Mouse (Mus musculus): ENCODE data around the gene Cdpf1. TPM values are rescaled to one million over a fixed set of nuclear protein-coding genes. Genes with fewer than 3 reads are reported as not detected.
"Not testable (repeated sequence)": the region's sequence is repeated elsewhere in the genome, so short reads cannot be mapped to it uniquely, and the experiment has no call there.

Gene Cdpf1
- polyA plus RNA-seq, 1 experiment: 10.8 TPM

GRCm38 (mm10) chr15:85786711-85787110, 24.8 kb downstream of the Cdpf1 start:
- WGBS: 58% methylated on average over 5 of the region's 5 CpGs
- Histone ChIP-seq H3K4me3 (replicated peaks; ENCODE audit: control insufficient read depth, low read depth, low read length) (no peak overlapping the region), H3K4me1 (ENCODE audit: control insufficient read depth, insufficient read depth, low read length) (no peaks in the 10 kb centered on the region), H3K27ac (ENCODE audit: control insufficient read depth, insufficient read depth, low read depth, low read length, poor library complexity) (no peak overlapping the region)
- TF ChIP-seq POLR2A (IDR thresholded peaks at IDR 0.05; ENCODE audit: borderline replicate concordance, control insufficient read depth, low read depth, low read length) (no peak), CTCF (IDR thresholded peaks at IDR 0.05; ENCODE audit: control insufficient read depth, insufficient read depth, low read length) (no peak)

- no peaks in the 10 kb centered on the region for H3K4me1 ChIP-seq (ENCODE audit: control insufficient read depth, insufficient read depth, low read length)
- 73% methylated on average over 3 of the region's 3 CpGs for WGBS
- H3K4me3 ChIP-seq (replicated peaks; ENCODE audit: control insufficient read depth, low read depth, low read length): no peak overlapping the region
- no peak overlapping the region for H3K27ac ChIP-seq (ENCODE audit: control insufficient read depth, insufficient read depth, low read depth, low read length, poor library complexity)
- no peak for TF ChIP-seq POLR2A (IDR thresholded peaks at IDR 0.05; ENCODE audit: borderline replicate concordance, control insufficient read depth, low read depth, low read length)
- TF ChIP-seq CTCF (IDR thresholded peaks at IDR 0.05; ENCODE audit: control insufficient read depth, insufficient read depth, low read length): no peak
Observed at GRCm38 (mm10) chr15:85784341-85784740, 27.2 kb downstream of the Cdpf1 start.

DNA sequence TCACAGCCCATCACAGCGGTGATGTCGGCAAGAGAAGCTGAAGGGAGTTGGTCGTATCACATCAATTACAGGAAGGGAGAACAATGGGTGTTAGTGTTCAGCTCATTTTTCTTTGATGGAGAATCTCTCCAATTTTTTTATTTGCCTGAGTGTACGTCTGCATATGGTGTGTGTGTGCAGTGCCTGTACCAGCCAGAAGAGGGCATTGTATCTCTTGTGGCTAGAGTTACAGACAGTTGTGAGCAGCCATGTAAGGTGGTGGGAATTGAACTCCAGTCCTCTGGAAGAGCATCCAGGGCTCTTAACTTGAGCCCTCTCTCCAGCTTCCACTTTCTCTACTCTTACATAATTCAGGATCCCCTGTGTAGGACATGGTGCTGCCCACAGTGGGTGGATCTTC, 28.4 kb downstream of the Cdpf1 start:
- Histone ChIP-seq H3K27ac (ENCODE audit: control insufficient read depth, insufficient read depth, low read depth, low read length, poor library complexity) (no peak overlapping the region), H3K4me3 (replicated peaks; ENCODE audit: control insufficient read depth, low read depth, low read length) (no peak overlapping the region), H3K4me1 (ENCODE audit: control insufficient read depth, insufficient read depth, low read length) (no peaks in the 10 kb centered on the region)
- TF ChIP-seq POLR2A (IDR thresholded peaks at IDR 0.05; ENCODE audit: borderline replicate concordance, control insufficient read depth, low read depth, low read length) (no peak), CTCF (IDR thresholded peaks at IDR 0.05; ENCODE audit: control insufficient read depth, insufficient read depth, low read length) (no peak)
- WGBS: 83% methylated on average over 4 of the region's 4 CpGs

DNA sequence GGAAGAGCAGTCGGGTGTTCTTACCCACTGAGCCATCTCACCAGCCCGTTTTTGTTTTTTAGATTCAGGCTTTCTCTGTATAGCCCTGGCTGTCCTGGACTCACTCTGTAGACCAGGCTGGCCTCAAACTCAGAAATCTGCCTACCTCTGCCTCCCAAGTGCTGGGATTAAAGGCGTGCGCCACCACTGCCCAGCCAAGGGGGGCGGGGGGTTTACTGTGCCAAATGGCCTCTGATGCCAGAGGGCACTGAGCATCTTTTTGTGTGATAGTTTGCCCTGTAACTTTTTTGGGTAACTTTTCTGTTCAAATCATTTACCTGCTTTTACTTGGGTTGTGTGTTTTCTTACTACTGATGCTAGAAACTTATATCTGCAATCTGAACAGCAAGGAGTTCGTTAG, 32.6 kb downstream of the Cdpf1 start:
- not testable (repeated sequence) for H3K4me1 ChIP-seq (ENCODE audit: control insufficient read depth, insufficient read depth, low read length); H3K4me3 ChIP-seq (replicated peaks; ENCODE audit: control insufficient read depth, low read depth, low read length); H3K27ac ChIP-seq (ENCODE audit: control insufficient read depth, insufficient read depth, low read depth, low read length, poor library complexity)
- 77% methylated on average over 6 of the region's 6 CpGs for WGBS

GRCm38 (mm10) chr15:85776771-85777170, 34.7 kb downstream of the Cdpf1 start:
- TF ChIP-seq CTCF (IDR thresholded peaks at IDR 0.05; ENCODE audit: control insufficient read depth, insufficient read depth, low read length) (no peak), POLR2A (IDR thresholded peaks at IDR 0.05; ENCODE audit: borderline replicate concordance, control insufficient read depth, low read depth, low read length) (no peak)
- H3K27ac ChIP-seq (ENCODE audit: control insufficient read depth, insufficient read depth, low read depth, low read length, poor library complexity): no peak overlapping the region
- H3K4me3 ChIP-seq (replicated peaks; ENCODE audit: control insufficient read depth, low read depth, low read length): no peak overlapping the region
- no peaks in the 10 kb centered on the region for H3K4me1 ChIP-seq (ENCODE audit: control insufficient read depth, insufficient read depth, low read length)
- 74% methylated on average over 5 of the region's 5 CpGs for WGBS

DNA sequence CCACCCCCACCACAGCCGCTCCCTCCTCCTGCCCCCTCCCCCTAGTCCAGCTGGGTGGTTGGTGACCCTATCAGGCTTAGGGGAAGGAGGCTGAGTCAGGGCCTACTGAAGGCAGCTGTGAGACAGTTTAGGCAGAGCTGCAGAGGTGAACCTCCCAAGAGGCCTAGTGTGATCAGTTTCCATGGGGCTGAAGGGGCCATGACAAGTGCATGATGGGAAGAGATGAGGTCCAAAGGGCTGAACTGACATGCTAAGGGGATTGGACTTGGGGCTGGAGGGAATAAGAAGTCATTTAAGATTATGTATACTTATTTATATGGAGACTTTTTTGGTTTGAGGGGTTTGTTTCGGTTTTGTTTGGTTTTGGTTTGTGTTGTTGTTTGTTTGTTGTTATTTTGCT, 35.3 kb downstream of the Cdpf1 start:
- Histone ChIP-seq H3K27ac (ENCODE audit: control insufficient read depth, insufficient read depth, low read depth, low read length, poor library complexity) (no peak overlapping the region), H3K4me1 (ENCODE audit: control insufficient read depth, insufficient read depth, low read length) (no peaks in the 10 kb centered on the region), H3K4me3 (replicated peaks; ENCODE audit: control insufficient read depth, low read depth, low read length) (no peak overlapping the region)
- 48% methylated on average over 2 of the region's 2 CpGs for WGBS
- no peak for TF ChIP-seq POLR2A (IDR thresholded peaks at IDR 0.05; ENCODE audit: borderline replicate concordance, control insufficient read depth, low read depth, low read length)
- TF ChIP-seq CTCF (IDR thresholded peaks at IDR 0.05; ENCODE audit: control insufficient read depth, insufficient read depth, low read length): no peak

GRCm38 (mm10) chr15:85775001-85775400, 36.5 kb downstream of the Cdpf1 start:
- H3K4me3 ChIP-seq (replicated peaks; ENCODE audit: control insufficient read depth, low read depth, low read length): no peak overlapping the region
- no peak overlapping the region for H3K27ac ChIP-seq (ENCODE audit: control insufficient read depth, insufficient read depth, low read depth, low read length, poor library complexity)
- H3K4me1 ChIP-seq (ENCODE audit: control insufficient read depth, insufficient read depth, low read length): no peaks in the 10 kb centered on the region
- WGBS: 81% methylated on average over 7 of the region's 7 CpGs
- TF ChIP-seq POLR2A (IDR thresholded peaks at IDR 0.05; ENCODE audit: borderline replicate concordance, control insufficient read depth, low read depth, low read length): no peak
- TF ChIP-seq CTCF (IDR thresholded peaks at IDR 0.05; ENCODE audit: control insufficient read depth, insufficient read depth, low read length): no peak

DNA sequence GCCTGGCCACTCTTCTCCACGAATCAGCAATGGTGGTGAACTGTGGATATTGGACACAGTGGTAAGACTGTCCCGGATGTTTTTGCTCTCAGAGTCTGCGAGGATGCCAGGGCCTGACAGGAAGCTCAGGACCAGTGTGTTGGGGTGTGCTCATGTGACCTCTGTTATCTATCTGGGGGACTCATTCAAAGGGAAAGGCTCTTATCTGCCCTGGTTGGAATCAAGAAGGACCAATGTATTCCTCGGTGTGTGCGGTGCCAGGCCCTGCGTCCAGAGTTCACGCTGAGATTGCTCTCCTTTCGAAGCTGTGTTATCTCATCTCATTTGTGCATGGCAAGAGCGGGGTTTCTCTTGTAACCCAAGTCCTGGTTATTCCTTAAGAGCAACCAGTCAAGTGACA, 37.1 kb downstream of the Cdpf1 start:
- Histone ChIP-seq H3K27ac (ENCODE audit: control insufficient read depth, insufficient read depth, low read depth, low read length, poor library complexity) (no peak overlapping the region), H3K4me3 (replicated peaks; ENCODE audit: control insufficient read depth, low read depth, low read length) (no peak overlapping the region), H3K4me1 (ENCODE audit: control insufficient read depth, insufficient read depth, low read length) (no peaks in the 10 kb centered on the region)
- TF ChIP-seq CTCF (IDR thresholded peaks at IDR 0.05; ENCODE audit: control insufficient read depth, insufficient read depth, low read length) (no peak), POLR2A (IDR thresholded peaks at IDR 0.05; ENCODE audit: borderline replicate concordance, control insufficient read depth, low read depth, low read length) (no peak)
- 80% methylated on average over 9 of the region's 9 CpGs for WGBS

DNA sequence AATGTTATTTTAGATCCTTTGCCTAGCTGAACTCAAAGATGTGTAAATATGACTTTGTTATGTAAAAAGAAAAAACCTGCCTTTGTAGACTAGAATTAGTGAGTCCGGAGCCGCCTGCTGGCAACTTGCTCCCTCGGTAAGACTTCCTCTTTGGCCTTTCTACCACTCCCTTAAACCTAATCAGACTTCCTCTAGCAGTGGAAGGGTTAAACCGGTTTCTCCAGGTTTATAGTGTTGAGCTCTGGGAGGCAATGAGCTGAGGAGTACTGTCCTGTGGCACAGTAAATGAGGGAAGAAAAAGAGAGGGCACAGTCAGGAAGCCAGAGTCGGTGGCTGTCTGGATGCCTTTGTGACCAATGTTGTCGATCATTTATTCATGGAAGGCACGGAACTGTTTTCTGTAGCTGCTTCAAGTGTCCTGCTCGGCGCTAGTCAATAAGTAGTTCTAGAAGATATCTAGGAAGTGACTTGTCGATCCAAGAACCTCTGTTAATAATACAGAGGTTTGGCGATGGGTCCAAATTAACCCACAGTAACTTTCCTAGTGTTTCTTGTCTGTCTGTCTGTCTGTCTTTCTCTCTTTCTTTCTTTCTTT, 39.3 kb downstream of the Cdpf1 start:
- WGBS: 51% methylated on average over 11 of the region's 11 CpGs
- TF ChIP-seq POLR2A (IDR thresholded peaks at IDR 0.05; ENCODE audit: borderline replicate concordance, control insufficient read depth, low read depth, low read length) (no peak), CTCF (IDR thresholded peaks at IDR 0.05; ENCODE audit: control insufficient read depth, insufficient read depth, low read length) (no peak)
- H3K4me3 ChIP-seq (replicated peaks; ENCODE audit: control insufficient read depth, low read depth, low read length): no peak overlapping the region
- H3K27ac ChIP-seq (ENCODE audit: control insufficient read depth, insufficient read depth, low read depth, low read length, poor library complexity): no peak overlapping the region
- H3K4me1 ChIP-seq (ENCODE audit: control insufficient read depth, insufficient read depth, low read length): no peaks in the 10 kb centered on the region

Data from bone marrow, adult 2 months (tissue).